Mouse (Mus musculus) spleen, adult 2 months (tissue): ENCODE results near the gene Tmem200b.

Experiments used
- CTCF ChIP-seq: fragments of 200-500 bp; IDR thresholded peaks from 2 replicates; pipeline ENCODE4 v1.5.1; 2011; ENCODE audit warnings: mild to moderate bottlenecking, inconsistent platforms; ENCODE audit not compliant: insufficient read depth, insufficient read length, insufficient replicate concordance; ENCODE audit errors: extremely low read depth
- POLR2A ChIP-seq: fragments of 200-500 bp; IDR thresholded peaks from 2 replicates; pipeline ENCODE4 v1.6.1; 2011; ENCODE audit warnings: low read depth, low read length, inconsistent platforms

- no peak for TF ChIP-seq CTCF
- no peak for TF ChIP-seq POLR2A
Measured at GRCm38 (mm10) chr4:131947848-131948247, 26.3 kb downstream of the Tmem200b start.
